Mouse (Mus musculus) adrenal gland, postnatal 25 days (tissue): Measurements from ENCODE around the gene Cxcl5. TPM values are rescaled to one million over a fixed set of nuclear protein-coding genes. Genes with fewer than 3 reads are reported as not detected.

Source experiments
- DNase-seq: peaks from one replicate; pipeline ENCODE4 v3.0.0; 2021; ENCODE audit warnings: mixed read lengths
- long read RNA-seq: library from polyadenylated mRNA; stranded (forward); transcript quantifications from one replicate; pipeline ENCODE4 v2.0.0, GENCODE M21; 2021
- total RNA-seq: library from RNA; stranded (reverse); gene quantifications from 2 replicates; pipeline ENCODE4 v1.2.3, GENCODE M21; 2021

Cxcl5 gene
- not detected in 2 replicates for total RNA-seq
- long read RNA-seq, result 0 reads

DNA sequence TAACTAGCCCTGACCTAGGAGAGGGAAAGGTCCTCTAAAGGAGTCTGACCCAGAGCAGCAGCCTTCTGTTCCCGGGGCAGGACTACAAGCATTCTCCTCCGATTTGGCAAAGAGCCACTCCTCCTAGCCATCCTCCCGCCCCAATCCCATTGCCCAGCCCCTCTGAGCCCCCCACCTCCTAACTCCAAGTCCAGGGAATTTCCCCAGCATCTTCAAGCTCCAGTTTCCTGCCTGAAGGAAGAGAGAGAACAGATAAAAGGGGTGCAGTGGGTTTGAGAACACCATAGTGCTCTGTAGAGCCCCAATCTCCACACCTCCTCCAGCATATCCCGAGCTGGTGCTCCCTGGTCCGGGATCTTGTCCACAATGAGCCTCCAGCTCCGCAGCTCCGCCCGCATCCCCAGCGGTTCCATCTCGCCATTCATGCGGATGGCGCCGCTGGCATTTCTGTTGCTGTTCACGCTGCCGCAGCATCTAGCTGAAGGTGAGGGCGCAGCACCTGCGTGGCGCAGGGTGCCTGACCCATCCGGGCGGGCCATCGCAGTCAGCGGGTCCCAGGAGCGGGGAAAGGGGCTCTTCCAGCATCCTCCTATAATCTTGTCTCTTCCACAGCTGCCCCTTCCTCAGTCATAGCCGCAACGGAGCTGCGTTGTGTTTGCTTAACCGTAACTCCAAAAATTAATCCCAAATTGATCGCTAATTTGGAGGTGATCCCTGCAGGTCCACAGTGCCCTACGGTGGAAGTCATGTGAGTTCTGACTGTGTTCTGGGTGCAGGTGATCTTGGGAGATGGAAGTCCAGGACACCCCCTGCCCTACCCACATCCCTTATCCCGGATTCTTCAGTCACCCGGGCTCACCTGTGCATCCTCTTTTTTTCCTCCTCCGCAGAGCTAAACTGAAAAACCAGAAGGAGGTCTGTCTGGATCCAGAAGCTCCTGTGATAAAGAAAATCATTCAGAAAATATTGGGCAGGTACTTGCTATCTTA, at the start of gene Cxcl5:
Gene Cxcl5, plus strand, starts transcription at position 284 of the 989 bp plus-strand sequence.
- DNase-seq, result no peak

- no peak for DNase-seq
Observed at GRCm38 (mm10) chr5:90711409-90711808, 47.8 kb upstream of the Cxcl5 start.

GRCm38 (mm10) chr5:90717937-90718336, 41.2 kb upstream of the Cxcl5 start:
- DNase-seq, result no peak

DNA sequence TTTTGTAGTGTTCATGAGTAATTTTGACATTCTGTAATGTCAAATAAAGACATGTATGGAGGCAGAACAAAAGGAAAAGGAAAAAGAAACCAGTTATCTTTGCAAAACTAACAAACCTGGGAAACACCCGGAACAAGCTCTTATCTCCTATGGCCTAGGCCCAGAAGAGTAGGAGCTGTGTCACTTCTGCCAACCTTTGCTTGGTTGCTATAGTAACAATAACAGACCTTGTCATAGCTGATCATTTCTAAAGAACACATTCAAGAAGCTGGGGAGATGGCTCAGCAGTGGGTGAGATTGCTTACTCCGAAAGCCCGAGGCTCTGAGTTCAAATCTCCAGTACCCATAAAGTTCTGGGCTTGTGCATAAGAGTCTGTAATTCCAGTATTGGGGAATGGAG, 36.5 kb upstream of the Cxcl5 start:
- DNase-seq, result no peak

DNA sequence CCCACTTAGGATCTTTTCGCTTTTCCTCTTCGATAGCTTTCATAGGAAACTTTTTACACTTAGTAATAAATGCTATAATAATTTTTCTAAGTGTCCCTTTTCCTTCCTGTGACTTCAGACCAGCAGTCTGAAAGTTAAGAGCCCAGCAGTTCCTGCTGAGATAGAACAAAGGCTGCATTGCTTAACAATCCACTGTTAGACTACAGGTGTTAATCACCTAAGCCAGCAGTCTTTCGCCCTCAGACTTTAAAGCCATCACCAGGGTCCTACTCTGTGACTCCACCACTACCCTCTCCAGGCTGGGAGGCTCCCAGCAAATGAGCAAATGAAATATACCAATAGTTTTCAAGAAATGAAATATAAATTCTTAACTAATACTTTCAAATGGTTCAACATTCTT, 30.9 kb upstream of the Cxcl5 start:
- DNase-seq, result no peak

GRCm38 (mm10) chr5:90731480-90731879, 27.7 kb upstream of the Cxcl5 start:
- peak; percentile 17 for DNase-seq

DNA sequence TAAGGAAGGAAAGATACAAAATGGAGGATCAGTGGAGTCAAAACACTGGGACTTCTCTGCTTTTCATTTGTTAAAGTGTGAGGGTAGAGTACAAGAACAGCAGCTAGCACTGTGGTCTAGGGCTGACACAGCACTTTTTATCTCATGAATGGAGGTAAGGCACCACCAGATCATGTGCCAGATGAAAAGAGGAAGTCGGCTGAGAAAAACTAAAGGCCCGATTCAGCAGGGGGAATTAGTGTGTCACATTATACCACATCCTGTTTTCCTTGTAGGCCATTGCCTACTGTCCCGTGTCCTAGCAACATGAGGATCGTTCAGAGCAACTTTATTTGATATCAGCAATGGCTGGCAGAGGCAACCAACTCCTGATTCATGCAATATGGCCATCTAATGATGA, 17.1 kb upstream of the Cxcl5 start:
- DNase-seq, result no peak

DNA sequence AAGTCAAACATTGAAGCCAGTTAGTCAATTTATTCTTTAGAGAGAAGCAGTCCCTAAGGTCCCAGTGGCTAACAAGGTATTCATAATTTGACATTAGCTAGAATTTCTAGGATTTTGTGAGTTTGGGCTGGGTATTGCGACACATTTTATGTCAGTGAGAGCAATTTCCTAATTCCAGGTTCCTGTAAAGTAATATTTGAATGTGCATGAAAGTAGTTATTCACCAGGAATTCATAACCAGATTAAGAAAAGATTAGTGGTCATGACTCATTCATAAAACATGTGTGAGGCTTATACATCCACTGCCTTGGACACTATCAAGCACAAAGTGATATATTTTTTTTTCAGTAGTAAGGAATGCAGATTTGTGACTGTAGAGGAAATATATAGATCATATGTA, 5.2 kb upstream of the Cxcl5 start:
- no peak for DNase-seq

- no peak for DNase-seq
Observed at GRCm38 (mm10) chr5:90758020-90758605, 1.0 kb upstream of the Cxcl5 start.

DNA sequence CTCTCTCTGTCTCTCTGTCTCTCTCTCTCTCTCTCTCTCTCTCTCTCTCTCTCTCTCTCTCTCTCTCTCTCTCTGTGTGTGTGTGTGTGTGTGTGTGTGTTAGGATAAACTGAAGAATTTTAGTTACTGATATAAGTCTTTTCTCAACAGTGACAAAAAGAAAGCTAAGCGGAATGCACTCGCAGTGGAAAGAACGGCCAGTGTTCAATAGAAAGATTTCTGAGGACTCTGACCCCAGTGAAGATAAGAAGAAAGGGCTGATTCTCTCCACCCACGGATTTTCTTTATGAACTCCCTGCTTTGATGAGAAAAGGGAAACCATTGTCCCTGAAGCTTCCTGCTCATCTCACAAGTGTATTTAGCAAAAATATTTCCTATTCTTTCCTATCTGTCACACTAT, 1.1 kb downstream of the Cxcl5 start:
- DNase-seq, result no peak

DNA sequence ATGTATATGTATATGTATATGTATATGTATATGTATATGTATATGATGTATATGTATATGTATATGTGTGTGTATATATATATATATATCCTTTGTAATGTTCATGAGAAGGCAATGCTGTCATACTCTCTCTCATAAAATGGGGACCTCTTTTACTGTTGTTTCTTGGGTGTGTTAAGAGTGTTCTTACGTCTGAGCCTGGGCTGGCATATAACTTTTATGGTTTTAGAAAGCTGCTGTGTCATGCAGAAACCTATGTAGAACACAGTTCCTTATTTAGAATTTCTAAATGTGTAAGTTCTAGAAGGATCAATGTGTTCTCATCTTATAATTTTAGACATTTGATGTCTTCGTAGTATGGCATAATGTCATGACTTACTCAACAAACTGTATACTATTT, 1.7 kb downstream of the Cxcl5 start:
- no peak for DNase-seq

- no peak for DNase-seq
Observed at GRCm38 (mm10) chr5:90761834-90762233, 2.7 kb downstream of the Cxcl5 start.

DNA sequence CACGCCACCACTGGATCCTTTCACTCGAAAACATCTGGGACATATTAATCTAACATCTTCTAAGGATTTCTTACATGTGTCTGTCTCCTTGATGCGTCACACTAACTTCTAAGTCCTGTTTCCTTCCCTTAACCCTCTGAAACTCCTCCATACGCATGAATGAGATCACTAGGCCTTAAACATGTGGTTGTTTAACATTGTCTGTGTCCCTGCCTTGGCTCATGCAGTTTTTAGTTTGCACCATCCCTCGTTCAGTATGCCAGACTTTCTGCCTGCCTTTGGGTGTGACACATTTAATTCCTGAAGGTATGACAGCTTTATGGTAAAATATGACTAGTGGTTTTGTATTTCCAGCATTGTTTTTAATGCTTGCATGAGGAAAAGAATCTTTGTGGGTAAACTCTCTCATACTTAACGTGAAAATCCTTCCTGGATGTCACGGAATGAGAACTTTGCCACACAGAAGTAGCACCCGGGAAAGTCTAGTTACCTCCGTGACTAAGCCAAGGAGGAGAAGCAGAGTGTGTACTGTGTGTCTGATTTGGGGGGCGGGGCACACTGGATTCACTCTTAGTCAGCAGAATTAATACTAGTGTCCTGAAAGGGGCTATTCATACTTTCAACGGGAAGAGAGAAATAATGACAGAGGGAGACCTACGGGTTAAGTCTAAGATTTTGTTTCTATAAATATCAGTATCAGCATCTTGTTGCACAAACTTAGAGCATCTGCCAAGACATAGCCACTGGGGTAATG, 4.9 kb downstream of the Cxcl5 start:
- DNase-seq, result no peak

DNA sequence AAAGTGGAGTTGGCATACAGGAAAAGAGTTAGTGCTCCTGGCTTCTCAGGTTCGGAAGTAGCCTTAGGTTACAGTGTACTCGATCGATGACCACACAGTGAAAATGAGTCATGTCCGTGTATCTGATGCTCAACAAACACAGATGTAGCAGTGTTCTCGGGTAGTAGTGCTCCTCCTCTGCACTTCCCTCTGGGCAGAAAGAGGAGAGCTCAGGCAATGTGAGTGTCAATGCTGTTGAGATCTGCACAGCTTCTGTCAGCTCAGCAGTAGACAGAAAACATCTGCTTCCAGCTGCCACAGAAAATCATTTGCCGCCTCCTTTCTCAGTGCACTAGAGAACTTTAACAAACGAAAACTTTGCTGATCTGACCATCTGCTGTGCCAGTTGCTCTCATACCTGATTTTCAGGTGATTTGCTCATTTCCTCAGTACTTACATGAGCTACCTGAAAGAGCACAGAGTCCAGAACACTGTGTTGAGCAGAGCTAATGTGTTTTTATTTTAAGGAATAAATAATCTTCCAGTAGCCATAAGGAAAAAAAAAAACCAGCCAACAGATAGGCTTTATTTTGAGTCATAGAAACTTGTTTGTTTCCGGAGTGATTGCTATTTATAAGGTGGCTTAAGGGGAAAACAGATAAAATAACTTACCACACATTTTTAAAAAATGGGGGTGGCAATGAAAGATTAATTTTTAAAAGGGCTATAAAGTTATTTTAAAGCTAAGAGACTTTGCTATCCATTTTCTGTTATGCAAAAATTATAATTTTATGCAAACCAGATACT, 6.9 kb downstream of the Cxcl5 start:
- no peak for DNase-seq

DNA sequence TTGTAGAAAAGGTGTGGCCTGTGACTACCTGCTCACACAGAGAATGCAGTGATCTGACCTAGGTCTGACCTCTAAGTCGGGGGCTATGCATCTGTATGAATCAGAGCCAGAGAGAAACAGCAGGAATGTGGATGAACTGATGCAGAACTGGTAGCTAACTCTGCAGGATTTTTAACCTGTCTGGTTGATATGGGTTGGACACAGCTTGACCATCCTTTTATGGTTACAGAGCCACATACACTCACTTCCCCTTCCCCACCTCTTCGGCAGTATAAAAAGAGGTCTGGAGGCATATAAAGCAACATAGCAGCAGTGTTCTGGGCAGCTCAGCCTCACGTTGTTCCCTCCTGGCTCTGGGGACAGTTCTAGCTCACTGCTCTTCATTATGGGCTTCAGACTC, 9.1 kb downstream of the Cxcl5 start, which contains the start of gene Ppbp:
Gene Ppbp, plus strand, starts transcription at position 301 of the 400 bp plus-strand sequence.
- DNase-seq, result no peak

- DNase-seq, result no peak
Observed at GRCm38 (mm10) chr5:90771369-90771768, 12.2 kb downstream of the Cxcl5 start.

DNA sequence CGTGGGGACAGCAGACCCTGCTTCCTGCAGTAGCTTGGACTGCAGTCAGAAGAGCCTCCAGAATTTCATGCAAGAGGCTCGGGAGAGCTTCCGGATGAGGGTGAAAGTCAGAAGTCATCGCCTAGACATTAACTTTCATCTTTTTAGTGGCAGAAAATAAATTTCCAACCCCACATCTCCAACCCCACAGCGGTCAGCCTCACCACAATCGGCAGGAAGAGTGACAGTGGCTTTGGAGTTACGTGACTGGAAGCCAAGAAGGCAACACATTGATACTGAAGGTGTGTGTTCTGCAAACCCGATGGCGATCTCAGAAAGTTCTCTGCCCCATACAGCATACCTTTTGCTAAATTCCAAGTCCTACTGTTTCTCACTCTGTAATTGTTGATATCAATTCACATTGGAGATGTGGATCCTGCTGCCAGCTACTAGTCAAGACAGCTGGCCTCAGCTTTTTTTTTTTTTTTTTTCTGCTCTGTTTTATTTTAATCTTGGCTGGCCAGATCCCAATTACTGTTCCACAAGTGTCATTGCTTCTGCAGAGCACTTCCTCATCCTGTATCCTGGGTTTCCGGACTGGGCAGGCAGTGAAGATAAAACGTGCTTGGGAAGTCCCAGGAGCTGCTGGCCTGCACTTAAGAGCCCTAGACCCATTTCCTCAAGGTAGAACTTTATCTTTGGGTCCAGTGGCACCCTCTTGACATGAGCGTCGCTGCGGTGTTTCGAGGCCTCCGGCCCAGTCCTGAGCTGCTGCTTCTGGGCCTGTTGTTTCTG, 12.9 kb downstream of the Cxcl5 start, which contains the start of gene Pf4:
Gene Pf4, plus strand, starts transcription at position 556 of the 774 bp plus-strand sequence.
- no peak for DNase-seq

DNA sequence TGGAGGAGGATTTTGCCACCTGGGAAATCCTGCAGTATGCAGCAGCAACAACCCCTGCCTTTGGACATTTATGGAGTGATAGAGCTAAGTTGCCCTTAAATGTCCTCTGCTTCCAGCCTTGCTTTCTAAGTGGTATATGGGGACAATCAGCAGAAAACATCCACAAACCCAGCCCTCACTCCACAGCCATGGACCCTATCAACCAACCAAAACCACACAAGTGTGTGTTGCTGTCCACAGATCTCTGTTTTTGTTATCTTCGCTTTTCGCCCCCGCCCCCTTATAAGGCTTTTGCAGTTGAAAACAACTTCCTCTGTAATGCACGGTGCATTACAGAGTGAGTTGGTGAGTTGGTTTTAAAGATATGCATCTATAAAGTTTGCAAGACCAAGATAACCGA, 16.4 kb downstream of the Cxcl5 start:
- DNase-seq, result no peak

DNA sequence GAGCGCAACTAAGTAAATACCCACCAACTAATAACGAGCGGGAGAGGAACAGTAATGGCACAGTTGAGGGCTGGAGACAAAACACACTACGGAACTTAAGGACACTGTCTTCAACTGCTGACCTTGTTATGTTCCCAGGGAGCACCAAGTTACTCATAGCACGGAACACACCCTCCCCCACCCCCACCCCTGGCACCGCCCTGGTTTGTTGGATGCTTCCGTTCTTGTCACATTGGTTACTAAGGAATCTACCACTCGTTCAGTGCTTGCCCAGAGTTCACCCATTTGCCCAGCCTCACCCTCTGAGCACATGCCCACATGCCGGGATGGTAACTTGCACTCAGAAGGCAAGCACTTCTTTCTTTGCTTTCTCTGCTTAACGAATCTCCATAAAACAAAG, 18.5 kb downstream of the Cxcl5 start:
- no peak for DNase-seq

- no peak for DNase-seq
Observed at GRCm38 (mm10) chr5:90778856-90779255, 19.7 kb downstream of the Cxcl5 start.

- no peak for DNase-seq
Observed at GRCm38 (mm10) chr5:90783697-90784096, 24.5 kb downstream of the Cxcl5 start.
